Mouse (Mus musculus) bone marrow, adult 2 months (tissue): ENCODE measurements around the gene Polr1e.

Experiments used
- CTCF ChIP-seq: fragments of 200-500 bp; IDR thresholded peaks from 2 replicates; pipeline ENCODE4 v1.5.1; 2011; ENCODE audit warnings: low read length, control low read depth; ENCODE audit not compliant: control insufficient read depth, insufficient read depth
- POLR2A ChIP-seq: fragments of 200-500 bp; IDR thresholded peaks from 2 replicates; pipeline ENCODE4 v1.6.1; 2011; ENCODE audit warnings: low read depth, mild to moderate bottlenecking, control low read depth, low read length, borderline replicate concordance; ENCODE audit not compliant: control insufficient read depth

DNA sequence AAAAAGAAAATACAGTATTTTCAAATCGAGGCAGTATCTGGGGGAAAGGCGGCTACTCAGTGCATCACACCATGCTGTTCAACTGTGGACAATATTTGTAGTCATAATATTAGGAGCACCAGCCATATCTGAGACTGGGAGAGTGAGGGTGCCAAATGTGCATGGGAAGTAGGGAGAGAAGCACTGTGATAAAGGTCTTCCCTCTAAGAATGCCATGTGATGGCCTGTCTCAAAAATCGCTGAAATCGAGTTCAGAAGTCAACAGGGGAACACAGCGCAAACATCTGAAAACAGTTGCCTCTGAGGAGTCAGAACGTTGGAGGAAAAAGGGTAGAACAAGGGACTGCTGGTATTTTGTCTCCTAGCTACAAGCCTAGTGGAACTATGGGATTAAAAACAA is 18.4 kb upstream of the Polr1e start:
- TF ChIP-seq POLR2A (no peak), CTCF (no peak)
